Mouse (Mus musculus): ENCODE data around the gene Galt.
"Not testable (repeated sequence)": the region's sequence is repeated elsewhere in the genome, so short reads cannot be mapped to it uniquely, and the experiment has no call there.

The Galt gene

GRCm38 (mm10) chr4:41774506-41774905, 19.5 kb downstream of the Galt start:
- not testable (repeated sequence) for DNase-seq (ENCODE audit: low read depth, low spot score)

DNA sequence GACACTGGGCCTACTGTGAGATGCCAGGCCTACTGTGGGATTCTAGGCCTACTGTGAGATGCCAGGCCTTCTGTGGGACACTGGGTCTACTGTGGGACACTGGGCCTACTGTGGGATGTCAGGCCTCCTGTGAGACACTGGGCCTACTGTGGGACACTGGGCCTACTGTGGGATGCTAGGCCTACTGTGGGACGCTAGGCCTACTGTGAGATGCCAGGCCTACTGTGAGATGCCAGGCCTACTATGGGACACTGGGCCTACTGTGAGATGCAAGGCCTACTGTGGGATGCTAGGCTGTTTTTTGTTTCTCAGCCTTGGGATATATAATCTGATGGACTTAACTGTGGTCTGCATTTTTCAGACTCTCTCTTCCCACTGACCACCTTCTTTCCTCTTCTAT, 20.8 kb downstream of the Galt start:
- DNase-seq (ENCODE audit: low read depth, low spot score), result not testable (repeated sequence)

- DNase-seq (ENCODE audit: low read depth, low spot score), result not testable (repeated sequence)
Observed at GRCm38 (mm10) chr4:41781271-41781670, 26.2 kb downstream of the Galt start.

- not testable (repeated sequence) for DNase-seq (ENCODE audit: low read depth, low spot score)
Observed at GRCm38 (mm10) chr4:41781748-41782485, 26.9 kb downstream of the Galt start.

- not testable (repeated sequence) for DNase-seq (ENCODE audit: low read depth, low spot score)
Observed at GRCm38 (mm10) chr4:41782711-41783110, 27.7 kb downstream of the Galt start.

- not testable (repeated sequence) for DNase-seq (ENCODE audit: low read depth, low spot score)
Observed at GRCm38 (mm10) chr4:41783197-41783596, 28.2 kb downstream of the Galt start.
